Mouse (Mus musculus) embryonic fibroblast, embryonic 13.5 days (primary cell): ENCODE data around the gene Zfp1.

Source experiments
- CTCF ChIP-seq: IDR thresholded peaks from 2 replicates; pipeline ENCODE4 v1.5.1; 2011; ENCODE audit warnings: mild to moderate bottlenecking, control low read depth, low read length, moderate library complexity, borderline replicate concordance; ENCODE audit not compliant: insufficient read depth
- POLR2A ChIP-seq: IDR thresholded peaks from 2 replicates; pipeline ENCODE4 v1.6.1; 2011; ENCODE audit warnings: low read depth, mild to moderate bottlenecking, control low read depth, low read length, moderate library complexity

DNA sequence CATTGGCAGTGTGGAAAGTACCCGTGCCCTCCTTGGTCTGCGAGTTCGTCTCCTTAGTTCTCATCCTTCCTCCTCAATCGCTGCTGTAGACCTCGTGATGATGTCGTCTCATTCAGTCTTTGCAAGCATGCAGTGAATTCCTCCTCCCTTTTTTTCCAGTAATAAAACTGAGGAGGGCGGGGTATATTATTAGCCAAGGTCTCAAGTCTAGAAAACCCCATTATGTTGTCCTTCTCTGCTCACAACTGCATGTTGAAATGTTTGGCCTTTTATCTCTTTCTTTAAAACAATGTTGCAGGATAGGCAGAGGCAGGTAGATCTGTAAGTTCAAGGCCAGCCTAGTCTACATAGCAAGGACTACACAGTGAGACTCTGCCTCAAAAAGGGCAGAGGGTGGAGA lies 35.8 kb upstream of the Zfp1 start:
- TF ChIP-seq CTCF (no peak), POLR2A (no peak)
